Mouse (Mus musculus): ENCODE measurements around the gene Chd2. TPM values are rescaled to one million over a fixed set of nuclear protein-coding genes. Genes with fewer than 3 reads are reported as not detected.
"Not testable (repeated sequence)": the region's sequence is repeated elsewhere in the genome, so short reads cannot be mapped to it uniquely, and the experiment has no call there.

Chd2 gene
- total RNA-seq, 2 experiments from 2014 or later, result 36.7 to 38.2 TPM

GRCm38 (mm10) chr7:73530164-73530563, 11.5 kb downstream of the Chd2 start:
- no peak for DNase-seq

GRCm38 (mm10) chr7:73529261-73529660, 12.4 kb downstream of the Chd2 start:
- no peak for DNase-seq
- intact Hi-C loops (cut with DNase I; ENCODE audit: low total_unique reads), result no loop called here

More at GRCm38 (mm10) chr7:73530164-73530563, 11.5 kb downstream of the Chd2 start:
- intact Hi-C loops (cut with DNase I; ENCODE audit: low total_unique reads), result no loop called here

GRCm38 (mm10) chr7:73528377-73528894, 13.2 kb downstream of the Chd2 start:
- DNase-seq; intact Hi-C loops (cut with DNase I; ENCODE audit: low total_unique reads): not testable (repeated sequence)

- DNase-seq, result no peak
- intact Hi-C loops (cut with DNase I; ENCODE audit: low total_unique reads), result no loop called here
Observed at GRCm38 (mm10) chr7:73527225-73527624, 14.4 kb downstream of the Chd2 start.

- peak; percentile 47 for DNase-seq
- intact Hi-C loops (cut with DNase I; ENCODE audit: low total_unique reads), result loop anchor here (5.0 kb wide), 1 partner anchor 103 kb away; no protein-coding TSS in a partner anchor
Observed at GRCm38 (mm10) chr7:73524454-73524952, 17.1 kb downstream of the Chd2 start.

GRCm38 (mm10) chr7:73523608-73524259, 17.9 kb downstream of the Chd2 start:
- intact Hi-C loops (cut with DNase I; ENCODE audit: low total_unique reads), result loop anchor here (5.0 kb wide), 1 partner anchor 104 kb away; no protein-coding TSS in a partner anchor

GRCm38 (mm10) chr7:73523183-73523582, 18.4 kb downstream of the Chd2 start:
- DNase-seq, result no peak
- intact Hi-C loops (cut with DNase I; ENCODE audit: low total_unique reads), result loop anchor here (5.0 kb wide), 1 partner anchor 104 kb away; no protein-coding TSS in a partner anchor

More at GRCm38 (mm10) chr7:73523608-73524259, 17.9 kb downstream of the Chd2 start:
- DNase-seq, result no peak

GRCm38 (mm10) chr7:73521277-73522193, 20.1 kb downstream of the Chd2 start:
- intact Hi-C loops (cut with DNase I; ENCODE audit: low total_unique reads), result loop anchor here (5.0 kb wide), 1 partner anchor 106 kb away; no protein-coding TSS in a partner anchor
- DNase-seq, result peak; percentile 34

- no peak for DNase-seq
- intact Hi-C loops (cut with DNase I; ENCODE audit: low total_unique reads), result loop anchor here (5.0 kb wide), 1 partner anchor 107 kb away; no protein-coding TSS in a partner anchor
Observed at GRCm38 (mm10) chr7:73520231-73520630, 21.4 kb downstream of the Chd2 start.

GRCm38 (mm10) chr7:73519060-73519796, 22.4 kb downstream of the Chd2 start:
- DNase-seq, result no peak

GRCm38 (mm10) chr7:73518373-73518980, 23.2 kb downstream of the Chd2 start:
- DNase-seq; intact Hi-C loops (cut with DNase I; ENCODE audit: low total_unique reads): not testable (repeated sequence)

More at GRCm38 (mm10) chr7:73519060-73519796, 22.4 kb downstream of the Chd2 start:
- intact Hi-C loops (cut with DNase I; ENCODE audit: low total_unique reads), result no loop called here

- intact Hi-C loops (cut with DNase I; ENCODE audit: low total_unique reads), result no loop called here
- no peak for DNase-seq
Observed at GRCm38 (mm10) chr7:73517432-73518054, 24.1 kb downstream of the Chd2 start.

- DNase-seq, result no peak
- intact Hi-C loops (cut with DNase I; ENCODE audit: low total_unique reads), result no loop called here
Observed at GRCm38 (mm10) chr7:73516820-73517219, 24.8 kb downstream of the Chd2 start.

- intact Hi-C loops (cut with DNase I; ENCODE audit: low total_unique reads), result no loop called here
- DNase-seq, result no peak
Observed at GRCm38 (mm10) chr7:73514560-73514959, 27.1 kb downstream of the Chd2 start.

GRCm38 (mm10) chr7:73512422-73512821, 29.2 kb downstream of the Chd2 start:
- intact Hi-C loops (cut with DNase I; ENCODE audit: low total_unique reads), result no loop called here
- no peak for DNase-seq

GRCm38 (mm10) chr7:73508688-73509087, 32.9 kb downstream of the Chd2 start:
- intact Hi-C loops (cut with DNase I; ENCODE audit: low total_unique reads), result no loop called here
- no peak for DNase-seq

- intact Hi-C loops (cut with DNase I; ENCODE audit: low total_unique reads), result no loop called here
- peak; percentile 40 for DNase-seq
Observed at GRCm38 (mm10) chr7:73507491-73507890, 34.1 kb downstream of the Chd2 start.

GRCm38 (mm10) chr7:73506852-73507251, 34.8 kb downstream of the Chd2 start:
- no peak for DNase-seq
- intact Hi-C loops (cut with DNase I; ENCODE audit: low total_unique reads), result no loop called here
